Mouse (Mus musculus): ENCODE data around the gene Bsg. TPM values are rescaled to one million over a fixed set of nuclear protein-coding genes. Genes with fewer than 3 reads are reported as not detected.

Bsg gene
- polyA plus RNA-seq, 1 experiment from 2014 or later, result 680 TPM

DNA sequence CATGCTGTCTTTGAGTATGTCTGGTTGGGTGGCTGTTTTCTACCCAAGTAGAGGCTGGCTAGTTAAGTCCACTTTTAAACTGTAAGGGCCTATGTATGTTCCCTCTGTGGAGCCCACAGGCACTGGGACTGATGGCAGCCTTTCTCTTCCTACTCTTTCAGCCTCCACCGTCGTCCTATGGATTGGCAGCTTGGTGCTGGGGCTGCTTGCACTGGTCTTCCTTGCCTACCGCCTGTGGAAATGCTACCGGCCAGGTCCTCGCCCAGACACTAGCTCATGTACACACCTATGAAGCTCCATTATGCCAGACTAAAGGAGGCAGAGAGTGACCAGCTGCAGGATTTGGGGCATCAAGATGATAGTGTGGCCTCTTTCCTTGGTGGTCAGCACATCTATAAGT, 36.2 kb upstream of the Bsg start:
- no peaks in the 10 kb centered on the region for H3K27me3 ChIP-seq (ENCODE audit: control insufficient read depth, insufficient read depth, low read length)

DNA sequence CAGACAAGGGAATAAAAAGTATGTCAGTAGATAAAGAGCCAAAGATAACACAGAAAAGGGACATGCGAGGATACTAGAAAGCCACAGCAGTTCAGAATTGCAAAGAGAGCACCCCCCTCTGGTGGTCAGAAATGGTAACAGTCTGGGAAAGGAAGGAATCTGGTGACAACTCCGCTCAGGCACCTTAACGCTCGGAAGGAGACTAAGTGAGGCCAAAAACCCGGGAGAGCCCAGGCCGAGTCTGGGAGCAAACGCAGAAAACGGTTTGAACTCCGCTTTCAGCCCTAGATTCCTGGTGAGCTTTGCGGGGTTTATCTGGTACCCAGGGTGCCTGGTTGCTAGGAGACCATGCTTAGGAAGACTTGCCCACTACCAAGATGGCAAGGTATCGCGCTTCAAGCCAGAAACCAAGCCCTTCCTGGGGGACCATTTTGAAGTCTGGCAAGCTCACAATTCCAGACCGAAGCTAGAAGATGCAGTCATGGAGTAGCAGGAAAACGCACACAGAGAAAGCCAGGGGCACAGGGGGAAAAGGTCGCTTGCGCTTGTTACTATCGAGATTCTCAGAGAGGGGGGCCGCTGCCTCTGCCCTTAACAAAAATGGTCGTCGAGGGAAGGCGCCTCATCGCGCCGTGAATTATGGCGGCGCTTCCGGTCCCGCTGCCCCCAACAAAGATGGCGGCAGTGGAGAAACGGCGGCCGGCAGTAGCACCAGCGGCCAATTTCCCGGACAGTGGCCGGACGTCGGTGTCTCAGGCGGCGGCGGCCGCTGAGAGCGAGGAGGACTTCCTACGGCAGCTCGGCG, 35.3 kb upstream of the Bsg start, which contains the start of gene Tpgs1:
Tpgs1 (plus strand) TSS at position 599 of the 805 bp plus-strand sequence.
- Histone ChIP-seq H3K9ac (replicated peaks; ENCODE audit: low read length) (peak within 1 kb of the TSS; percentile 91), H3K9me3 (ENCODE audit: control insufficient read depth, low read length) (no peaks in the 10 kb centered on the region), H3K36me3 (ENCODE audit: control insufficient read depth, insufficient read depth, low read length) (0 out of 2 replicates have a peak, but pooled peaks cover 6% of the 10 kb centered on the region), H3K4me2 (ENCODE audit: low read length) (peak within 1 kb of the TSS; percentile 88), H3K27me3 (ENCODE audit: control insufficient read depth, insufficient read depth, low read length) (no peaks in the 10 kb centered on the region), H3K4me1 (ENCODE audit: control insufficient read depth, insufficient read depth, low read length) (peaks cover 16% of the 10 kb centered on the region), H3K4me3 (replicated peaks; ENCODE audit: low read depth, low read length) (peak within 1 kb of the TSS; percentile 98), H3K27ac (replicated peaks; ENCODE audit: low read depth, low read length) (peak within 1 kb of the TSS; percentile 98)
- under 1% methylated on average over 45 of the region's 45 CpGs for WGBS
- DNase-seq (peak; percentile 95), ATAC-seq (ENCODE audit: low FRiP score, low TSS enrichment) (peak; percentile 83)

More for the DNA sequence above, 36.2 kb upstream of the Bsg start:
- peak overlapping the region; percentile 98; the same call in 1 of the 2 replicates for H3K4me3 ChIP-seq (replicated peaks; ENCODE audit: low read depth, low read length)
- ATAC-seq (ENCODE audit: low FRiP score, low TSS enrichment) (no peak), DNase-seq (no peak)
- 0 out of 2 replicates have a peak, but pooled peaks cover 6% of the 10 kb centered on the region for H3K36me3 ChIP-seq (ENCODE audit: control insufficient read depth, insufficient read depth, low read length)
- WGBS, result 91% methylated on average over 5 of the region's 5 CpGs
- H3K9me3 ChIP-seq (ENCODE audit: control insufficient read depth, low read length), result no peaks in the 10 kb centered on the region
- H3K27ac ChIP-seq (replicated peaks; ENCODE audit: low read depth, low read length), result peak overlapping the region; percentile 98
- H3K4me2 ChIP-seq (ENCODE audit: low read length), result peak overlapping the region; percentile 88
- H3K4me1 ChIP-seq (ENCODE audit: control insufficient read depth, insufficient read depth, low read length), result peaks cover 16% of the 10 kb centered on the region
- no peak overlapping the region; the same call in 1 of the 2 replicates for H3K9ac ChIP-seq (replicated peaks; ENCODE audit: low read length)

DNA sequence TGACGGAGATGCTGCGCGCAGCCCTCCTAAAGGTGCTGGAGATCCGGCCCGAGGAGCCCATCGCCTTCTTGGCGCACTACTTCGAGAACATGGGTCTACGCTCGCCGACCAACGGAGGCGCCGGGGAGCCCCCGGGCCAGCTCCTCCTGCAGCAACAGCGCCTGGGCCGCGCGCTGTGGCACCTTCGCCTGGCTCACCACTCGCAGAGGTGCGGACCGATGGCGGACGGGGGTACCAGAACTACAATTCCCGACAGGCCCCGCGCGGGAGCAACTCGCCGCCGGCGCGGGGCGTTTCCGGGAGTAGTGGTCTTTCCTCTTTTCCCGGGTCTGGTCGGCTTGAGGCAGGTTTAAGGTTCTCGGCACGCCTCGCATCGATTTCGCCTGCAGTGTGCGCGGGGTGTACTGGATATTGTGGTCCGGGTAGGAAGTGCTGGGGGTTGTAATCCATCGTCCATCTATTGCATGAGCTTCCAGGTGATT, 34.7 kb upstream of the Bsg start:
- DNase-seq, result peak; percentile 94
- Histone ChIP-seq H3K4me2 (ENCODE audit: low read length) (peak overlapping the region; percentile 88), H3K27ac (replicated peaks; ENCODE audit: low read depth, low read length) (peak overlapping the region; percentile 98), H3K4me3 (replicated peaks; ENCODE audit: low read depth, low read length) (peak overlapping the region; percentile 98), H3K9ac (replicated peaks; ENCODE audit: low read length) (peak overlapping the region; percentile 91), H3K4me1 (ENCODE audit: control insufficient read depth, insufficient read depth, low read length) (peaks cover 16% of the 10 kb centered on the region), H3K9me3 (ENCODE audit: control insufficient read depth, low read length) (no peaks in the 10 kb centered on the region), H3K27me3 (ENCODE audit: control insufficient read depth, insufficient read depth, low read length) (no peaks in the 10 kb centered on the region), H3K36me3 (ENCODE audit: control insufficient read depth, insufficient read depth, low read length) (0 out of 2 replicates have a peak, but pooled peaks cover 6% of the 10 kb centered on the region)
- peak; percentile 78 for ATAC-seq (ENCODE audit: low FRiP score, low TSS enrichment)
- WGBS, result under 1% methylated on average over 47 of the region's 47 CpGs

DNA sequence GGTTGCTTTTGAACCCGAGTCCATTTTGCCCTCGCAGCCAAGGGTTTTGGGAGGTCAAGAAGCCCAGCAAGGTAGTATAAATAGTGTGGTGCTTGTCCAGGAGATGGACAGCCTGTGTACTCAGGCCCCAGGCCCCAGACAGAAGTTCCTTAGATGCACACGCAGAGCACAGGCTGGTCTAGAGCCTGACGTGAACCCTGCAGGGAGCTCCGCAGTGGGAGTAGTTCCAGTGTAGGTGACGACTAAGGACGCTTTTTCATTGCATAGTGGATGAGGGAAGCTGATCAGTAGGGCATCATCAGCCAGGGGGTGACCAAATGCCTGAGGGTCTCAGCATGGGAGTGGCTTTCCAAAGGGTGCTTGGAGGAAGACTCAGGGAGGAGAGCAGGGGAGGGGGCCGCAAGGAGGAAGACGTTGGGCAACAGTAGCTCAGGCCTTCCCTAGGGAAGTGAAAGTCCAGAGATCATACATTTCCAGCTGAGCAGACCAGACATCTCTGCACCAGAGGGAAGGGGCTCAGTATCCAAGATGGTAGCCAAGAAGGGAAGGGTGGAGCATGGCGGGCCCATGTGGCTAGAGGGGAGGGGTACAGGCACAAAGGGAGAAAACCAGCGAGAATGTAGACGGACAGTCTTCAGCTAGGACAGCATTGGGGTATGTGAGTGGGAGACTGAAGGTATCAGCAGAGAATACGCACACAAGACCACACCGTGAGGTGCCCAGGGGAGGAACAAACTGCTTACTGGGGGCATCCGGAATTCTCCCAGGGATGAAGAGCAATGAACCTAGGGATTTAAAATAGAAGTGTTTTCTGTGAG, 34.0 kb upstream of the Bsg start:
- Histone ChIP-seq H3K4me2 (ENCODE audit: low read length) (peak overlapping the region; percentile 88), H3K27ac (replicated peaks; ENCODE audit: low read depth, low read length) (peak overlapping the region; percentile 98), H3K4me1 (ENCODE audit: control insufficient read depth, insufficient read depth, low read length) (peaks cover 16% of the 10 kb centered on the region), H3K4me3 (replicated peaks; ENCODE audit: low read depth, low read length) (peak overlapping the region; percentile 98), H3K9me3 (ENCODE audit: control insufficient read depth, low read length) (no peaks in the 10 kb centered on the region), H3K27me3 (ENCODE audit: control insufficient read depth, insufficient read depth, low read length) (no peaks in the 10 kb centered on the region), H3K36me3 (ENCODE audit: control insufficient read depth, insufficient read depth, low read length) (0 out of 2 replicates have a peak, but pooled peaks cover 6% of the 10 kb centered on the region), H3K9ac (replicated peaks; ENCODE audit: low read length) (peak overlapping the region; percentile 91)
- WGBS, result 34% methylated on average over 15 of the region's 15 CpGs
- ATAC-seq (ENCODE audit: low FRiP score, low TSS enrichment), result peak; percentile 24; the same call in 1 of the 2 replicates
- no peak for DNase-seq

DNA sequence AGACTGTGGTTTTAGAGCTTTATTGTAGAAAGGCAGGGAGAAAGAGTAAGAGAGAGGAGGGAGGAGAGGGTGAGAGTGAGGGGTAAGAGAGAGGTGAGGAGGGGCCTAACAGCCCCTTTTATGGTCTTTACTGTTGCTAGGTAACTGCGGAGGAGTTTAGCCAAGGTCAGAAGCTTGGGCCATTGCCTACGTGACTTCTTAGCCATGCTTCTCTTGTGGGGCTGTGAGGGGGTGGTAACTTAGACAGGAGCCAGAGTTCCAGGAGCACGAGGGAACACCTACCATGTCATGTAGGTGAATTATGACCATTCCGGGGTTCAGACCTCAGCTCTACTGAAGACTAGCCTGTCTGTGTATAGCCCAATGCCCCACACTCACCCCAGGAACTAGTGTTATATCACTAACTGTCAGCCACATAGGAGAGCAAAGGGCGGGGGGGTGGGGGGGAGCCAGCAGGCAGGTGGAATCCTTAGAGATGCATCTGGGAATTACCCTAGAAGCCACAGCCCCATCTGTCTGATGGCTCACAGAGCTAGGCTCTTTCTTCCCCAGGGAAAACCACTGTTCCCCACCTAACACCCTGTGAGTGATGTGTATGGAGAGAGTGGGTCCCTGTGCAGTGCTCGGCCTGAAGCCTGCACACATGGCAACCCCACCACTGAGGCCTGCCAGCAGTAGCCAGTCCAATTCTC, 32.7 kb upstream of the Bsg start:
- ATAC-seq (ENCODE audit: low FRiP score, low TSS enrichment) (no peak), DNase-seq (no peak)
- Histone ChIP-seq H3K9me3 (ENCODE audit: control insufficient read depth, low read length) (no peaks in the 10 kb centered on the region), H3K36me3 (ENCODE audit: control insufficient read depth, insufficient read depth, low read length) (peaks cover 16% of the 10 kb centered on the region), H3K9ac (replicated peaks; ENCODE audit: low read length) (no peak overlapping the region), H3K4me1 (ENCODE audit: control insufficient read depth, insufficient read depth, low read length) (peaks cover 16% of the 10 kb centered on the region), H3K27me3 (ENCODE audit: control insufficient read depth, insufficient read depth, low read length) (no peaks in the 10 kb centered on the region), H3K4me3 (replicated peaks; ENCODE audit: low read depth, low read length) (no peak overlapping the region), H3K27ac (replicated peaks; ENCODE audit: low read depth, low read length) (no peak overlapping the region), H3K4me2 (ENCODE audit: low read length) (no peak overlapping the region)
- 72% methylated on average over 6 of the region's 6 CpGs for WGBS

DNA sequence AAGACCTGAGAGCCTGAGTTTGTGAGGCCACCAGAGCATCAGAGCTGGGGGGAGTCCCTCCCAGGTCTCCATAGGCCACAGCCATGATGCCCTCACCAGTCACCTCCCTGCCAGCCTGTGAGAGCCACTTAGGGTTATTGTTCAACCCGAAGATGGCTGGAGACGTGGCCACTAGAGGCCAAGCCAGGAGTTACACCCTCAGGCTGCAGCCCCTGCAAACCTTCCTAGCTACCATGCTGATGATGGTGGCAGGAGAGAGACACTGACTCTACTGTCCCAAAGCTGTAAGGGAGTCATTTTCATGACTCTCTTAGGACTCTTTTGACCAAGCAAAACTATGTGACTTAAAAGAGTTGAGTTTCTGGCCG, 32.2 kb upstream of the Bsg start:
- no peak for DNase-seq
- Histone ChIP-seq H3K9ac (replicated peaks; ENCODE audit: low read length) (no peak overlapping the region), H3K36me3 (ENCODE audit: control insufficient read depth, insufficient read depth, low read length) (peaks cover 16% of the 10 kb centered on the region), H3K27ac (replicated peaks; ENCODE audit: low read depth, low read length) (no peak overlapping the region), H3K9me3 (ENCODE audit: control insufficient read depth, low read length) (no peaks in the 10 kb centered on the region), H3K27me3 (ENCODE audit: control insufficient read depth, insufficient read depth, low read length) (no peaks in the 10 kb centered on the region), H3K4me1 (ENCODE audit: control insufficient read depth, insufficient read depth, low read length) (peaks cover 16% of the 10 kb centered on the region), H3K4me2 (ENCODE audit: low read length) (no peak overlapping the region), H3K4me3 (replicated peaks; ENCODE audit: low read depth, low read length) (no peak overlapping the region)
- 61% methylated on average over 3 of the region's 3 CpGs for WGBS
- no peak for ATAC-seq (ENCODE audit: low FRiP score, low TSS enrichment)

DNA sequence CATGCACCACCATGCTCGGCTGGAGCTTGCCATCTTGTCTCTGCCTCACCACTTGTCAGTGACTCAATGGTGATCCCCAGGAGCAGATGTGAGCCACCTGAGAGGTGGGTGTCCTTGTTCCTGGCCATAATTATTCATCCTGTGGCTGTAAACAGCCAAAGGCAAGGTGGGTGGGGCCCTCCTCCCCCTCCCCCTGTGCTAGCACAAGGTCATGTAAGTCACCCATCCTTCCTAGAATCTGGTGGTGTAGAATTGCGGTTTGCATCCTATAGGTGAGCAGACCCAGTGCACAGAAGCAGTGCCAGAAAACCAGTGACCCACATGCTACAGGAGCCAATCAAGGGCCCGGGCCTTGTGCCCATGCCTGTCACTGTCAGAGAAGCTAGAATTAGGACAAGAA, 31.2 kb upstream of the Bsg start:
- 91% methylated on average over 3 of the region's 3 CpGs for WGBS
- Histone ChIP-seq H3K9ac (replicated peaks; ENCODE audit: low read length) (no peak overlapping the region), H3K36me3 (ENCODE audit: control insufficient read depth, insufficient read depth, low read length) (peaks cover 16% of the 10 kb centered on the region), H3K4me3 (replicated peaks; ENCODE audit: low read depth, low read length) (no peak overlapping the region), H3K27me3 (ENCODE audit: control insufficient read depth, insufficient read depth, low read length) (no peaks in the 10 kb centered on the region), H3K9me3 (ENCODE audit: control insufficient read depth, low read length) (no peaks in the 10 kb centered on the region), H3K4me2 (ENCODE audit: low read length) (no peak overlapping the region), H3K27ac (replicated peaks; ENCODE audit: low read depth, low read length) (no peak overlapping the region), H3K4me1 (ENCODE audit: control insufficient read depth, insufficient read depth, low read length) (peaks cover 15% of the 10 kb centered on the region)
- DNase-seq (no peak), ATAC-seq (ENCODE audit: low FRiP score, low TSS enrichment) (no peak)

DNA sequence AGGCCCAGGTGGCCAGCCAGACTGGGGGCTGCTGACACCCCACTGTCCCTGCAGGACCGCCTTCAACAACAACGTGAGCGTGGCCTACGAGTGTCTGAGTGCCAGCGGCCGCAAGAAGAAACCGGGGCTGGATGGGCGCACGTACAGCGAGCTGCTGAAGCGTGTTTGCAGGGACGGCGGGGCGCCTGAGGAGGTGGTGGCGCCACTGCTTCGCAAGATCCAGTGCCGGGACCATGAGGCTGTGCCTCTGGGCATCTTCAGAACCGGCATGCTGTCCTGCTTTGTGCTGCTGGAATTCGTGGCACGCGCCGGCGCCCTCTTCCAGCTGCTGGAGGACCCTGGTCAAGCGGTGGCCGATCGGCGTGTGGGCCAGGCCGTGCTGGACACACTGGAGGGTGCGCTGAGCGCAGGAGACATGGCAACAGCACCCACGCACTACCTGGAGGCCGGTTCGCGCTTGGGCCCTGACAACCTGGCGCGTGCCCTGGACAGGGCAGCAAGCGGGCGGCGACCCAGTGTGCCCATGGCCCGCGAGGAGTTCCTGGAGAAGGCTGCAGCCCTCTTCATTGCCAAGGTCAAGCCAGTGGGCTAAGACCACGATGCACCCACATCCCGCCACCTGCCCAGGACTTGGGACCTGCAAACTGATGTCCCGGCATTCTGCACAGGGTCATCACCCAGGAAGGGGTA, 28.8 kb upstream of the Bsg start:
- H3K27me3 ChIP-seq (ENCODE audit: control insufficient read depth, insufficient read depth, low read length), result no peaks in the 10 kb centered on the region
- no peak overlapping the region for H3K9ac ChIP-seq (replicated peaks; ENCODE audit: low read length)
- peaks cover 16% of the 10 kb centered on the region for H3K36me3 ChIP-seq (ENCODE audit: control insufficient read depth, insufficient read depth, low read length)
- peaks cover 7% of the 10 kb centered on the region for H3K4me1 ChIP-seq (ENCODE audit: control insufficient read depth, insufficient read depth, low read length)
- H3K27ac ChIP-seq (replicated peaks; ENCODE audit: low read depth, low read length), result no peak overlapping the region
- no peak overlapping the region for H3K4me3 ChIP-seq (replicated peaks; ENCODE audit: low read depth, low read length)
- 48% methylated on average over 44 of the region's 44 CpGs for WGBS
- ATAC-seq (ENCODE audit: low FRiP score, low TSS enrichment) (no peak), DNase-seq (no peak)
- H3K4me2 ChIP-seq (ENCODE audit: low read length), result no peak overlapping the region
- no peaks in the 10 kb centered on the region for H3K9me3 ChIP-seq (ENCODE audit: control insufficient read depth, low read length)
